Mouse (Mus musculus): ENCODE results near the gene Brox.

- TF ChIP-seq POLR2A (IDR thresholded peaks at IDR 0.05; ENCODE audit: low read depth, low read length): no peak
- TF ChIP-seq CTCF (conservative IDR thresholded peaks at IDR 0.05; ENCODE audit: insufficient read depth, insufficient read length, low read depth, low read length): no peak
These were observed 46.5 kb downstream of the Brox start for GRCm38 (mm10) chr1:183250612-183251011.

All from kidney, adult 2 months (tissue).